Mouse (Mus musculus): ENCODE measurements around the gene Tceal5. TPM values are rescaled to one million over a fixed set of nuclear protein-coding genes. Genes with fewer than 3 reads are reported as not detected.

Tceal5 gene
- 17.9 and 34.9 TPM in 2 replicates for polyA plus RNA-seq (2012; rRNA removed)

GRCm38 (mm10) chrX:136203664-136204066 lies at the start of gene Tceal5:
Tceal5 (minus strand) TSS chrX:136203876.
- peak; percentile 90 for DNase-seq (ENCODE audit: low read depth)
- no peak for TF ChIP-seq CTCF (IDR thresholded peaks at IDR 0.05; ENCODE audit: borderline replicate concordance, extremely low read depth, insufficient read depth, insufficient read length)

GRCm38 (mm10) chrX:136252023-136252729 lies 48.5 kb upstream of the Tceal5 start:
- no peak for DNase-seq (ENCODE audit: low read depth)
- TF ChIP-seq POLR2A (IDR thresholded peaks at IDR 0.05; ENCODE audit: borderline replicate concordance, extremely low read depth, insufficient read depth, insufficient read length, poor library complexity, severe bottlenecking): no peak

- TF ChIP-seq CTCF (IDR thresholded peaks at IDR 0.05; ENCODE audit: borderline replicate concordance, extremely low read depth, insufficient read depth, insufficient read length) (no peak), POLR2A (IDR thresholded peaks at IDR 0.05; ENCODE audit: borderline replicate concordance, extremely low read depth, insufficient read depth, insufficient read length, poor library complexity, severe bottlenecking) (no peak)
- DNase-seq (ENCODE audit: low read depth): no peak
These were observed 46.0 kb upstream of the Tceal5 start for GRCm38 (mm10) chrX:136249671-136250070.

GRCm38 (mm10) chrX:136248811-136249210 lies 45.1 kb upstream of the Tceal5 start:
- no peak for DNase-seq (ENCODE audit: low read depth)
- TF ChIP-seq POLR2A (IDR thresholded peaks at IDR 0.05; ENCODE audit: borderline replicate concordance, extremely low read depth, insufficient read depth, insufficient read length, poor library complexity, severe bottlenecking) (no peak), CTCF (IDR thresholded peaks at IDR 0.05; ENCODE audit: borderline replicate concordance, extremely low read depth, insufficient read depth, insufficient read length) (no peak)

- DNase-seq (ENCODE audit: low read depth): peak; percentile 69
- TF ChIP-seq CTCF (IDR thresholded peaks at IDR 0.05; ENCODE audit: borderline replicate concordance, extremely low read depth, insufficient read depth, insufficient read length) (no peak), POLR2A (IDR thresholded peaks at IDR 0.05; ENCODE audit: borderline replicate concordance, extremely low read depth, insufficient read depth, insufficient read length, poor library complexity, severe bottlenecking) (no peak)
These were observed 41.9 kb upstream of the Tceal5 start for GRCm38 (mm10) chrX:136245521-136246071.

- peak; percentile 94 for DNase-seq (ENCODE audit: low read depth)
- TF ChIP-seq CTCF (IDR thresholded peaks at IDR 0.05; ENCODE audit: borderline replicate concordance, extremely low read depth, insufficient read depth, insufficient read length) (no peak), POLR2A (IDR thresholded peaks at IDR 0.05; ENCODE audit: borderline replicate concordance, extremely low read depth, insufficient read depth, insufficient read length, poor library complexity, severe bottlenecking) (peak; percentile 62; the same call in 1 of the 2 replicates)
These were observed 41.0 kb upstream of the Tceal5 start, which contains the start of gene Tceal9 for GRCm38 (mm10) chrX:136244574-136245229. Tceal9 (plus strand) TSS chrX:136245079.

- no peak for TF ChIP-seq CTCF (IDR thresholded peaks at IDR 0.05; ENCODE audit: borderline replicate concordance, extremely low read depth, insufficient read depth, insufficient read length)
- TF ChIP-seq POLR2A (IDR thresholded peaks at IDR 0.05; ENCODE audit: borderline replicate concordance, extremely low read depth, insufficient read depth, insufficient read length, poor library complexity, severe bottlenecking): no peak
- no peak for DNase-seq (ENCODE audit: low read depth)
These were observed 39.5 kb upstream of the Tceal5 start for GRCm38 (mm10) chrX:136243181-136243580.

GRCm38 (mm10) chrX:136238118-136238517 lies 34.4 kb upstream of the Tceal5 start:
- peak; percentile 61 for DNase-seq (ENCODE audit: low read depth)
- TF ChIP-seq CTCF (IDR thresholded peaks at IDR 0.05; ENCODE audit: borderline replicate concordance, extremely low read depth, insufficient read depth, insufficient read length) (peak; percentile 39; the same call in 1 of the 2 replicates), POLR2A (IDR thresholded peaks at IDR 0.05; ENCODE audit: borderline replicate concordance, extremely low read depth, insufficient read depth, insufficient read length, poor library complexity, severe bottlenecking) (no peak)

GRCm38 (mm10) chrX:136227768-136228167 lies 24.1 kb upstream of the Tceal5 start:
- no peak for TF ChIP-seq POLR2A (IDR thresholded peaks at IDR 0.05; ENCODE audit: borderline replicate concordance, extremely low read depth, insufficient read depth, insufficient read length, poor library complexity, severe bottlenecking)
- no peak for TF ChIP-seq CTCF (IDR thresholded peaks at IDR 0.05; ENCODE audit: borderline replicate concordance, extremely low read depth, insufficient read depth, insufficient read length)
- DNase-seq (ENCODE audit: low read depth): peak; percentile 41

- DNase-seq (ENCODE audit: low read depth): no peak
- TF ChIP-seq POLR2A (IDR thresholded peaks at IDR 0.05; ENCODE audit: borderline replicate concordance, extremely low read depth, insufficient read depth, insufficient read length, poor library complexity, severe bottlenecking) (no peak), CTCF (IDR thresholded peaks at IDR 0.05; ENCODE audit: borderline replicate concordance, extremely low read depth, insufficient read depth, insufficient read length) (no peak)
These were observed 20.0 kb upstream of the Tceal5 start for GRCm38 (mm10) chrX:136223714-136224113.

GRCm38 (mm10) chrX:136216303-136216702 lies 12.6 kb upstream of the Tceal5 start:
- peak; percentile 37 for DNase-seq (ENCODE audit: low read depth)
- no peak for TF ChIP-seq POLR2A (IDR thresholded peaks at IDR 0.05; ENCODE audit: borderline replicate concordance, extremely low read depth, insufficient read depth, insufficient read length, poor library complexity, severe bottlenecking)
- no peak for TF ChIP-seq CTCF (IDR thresholded peaks at IDR 0.05; ENCODE audit: borderline replicate concordance, extremely low read depth, insufficient read depth, insufficient read length)

GRCm38 (mm10) chrX:136214729-136215677 lies 11.3 kb upstream of the Tceal5 start, which contains the start of the genes Tceal7 and Bex1:
Tceal7 (plus strand) TSS chrX:136214779.
Bex1 (minus strand) TSS chrX:136215513.
- DNase-seq (ENCODE audit: low read depth): peak; percentile 5
